Mouse (Mus musculus) liver, embryonic 14.5 days (tissue): ENCODE measurements around the gene Clcf1. TPM values are rescaled to one million over a fixed set of nuclear protein-coding genes. Genes with fewer than 3 reads are reported as not detected.

Experiments used
- ATAC-seq: fragments of 200-750 bp; cut with Nextera tagmentation; 2 replicates; pipeline ENCODE4 v1.8.0; 2017; ENCODE audit warnings: moderate number of reproducible peaks, mild to moderate bottlenecking, moderate library complexity; ENCODE audit not compliant: insufficient read depth
- DNase-seq, 3 experiments: peaks; one replicate each; pipeline ENCODE4 v3.0.0-alpha.2; 2012 to 2013; ENCODE audit warnings: low read depth in 3 of 3, low spot score in 3 of 3
- H3K27ac ChIP-seq: fragments of 300-500 bp; sonication (generic); 2 replicates; pipeline ENCODE4 v1.5.1; 2014; ENCODE audit warnings: moderate library complexity, mild to moderate bottlenecking, control low read depth, inconsistent platforms
- H3K27me3 ChIP-seq: fragments of 300-500 bp; sonication (generic); 2 replicates; pipeline ENCODE4 v1.6.1; 2014; ENCODE audit warnings: mild to moderate bottlenecking, low read length, moderate library complexity; ENCODE audit not compliant: control insufficient read depth, insufficient read depth
- H3K36me3 ChIP-seq: fragments of 300-500 bp; sonication (generic); replicated peaks from 2 replicates; pipeline ENCODE4 v1.6.1; 2014; ENCODE audit warnings: low read depth; ENCODE audit not compliant: control insufficient read depth, insufficient read depth
- H3K4me1 ChIP-seq, 2 experiments: fragments of 200-500 bp in 1 of 2; fragments of 300-500 bp in 1 of 2; sonication (generic) in 1 of 2; replicated peaks; 2 replicates each; pipeline ENCODE4 v1.6.1; 2012 to 2014; ENCODE audit warnings: antibody characterized with exemption in 1 of 2, inconsistent platforms in 1 of 2, low read length in 1 of 2; ENCODE audit not compliant: control insufficient read depth in 2 of 2, insufficient read depth in 2 of 2
- H3K4me2 ChIP-seq: fragments of 300-500 bp; sonication (generic); 2 replicates; pipeline ENCODE4 v1.6.1; 2014; ENCODE audit warnings: low read depth, mild to moderate bottlenecking, control low read depth, moderate library complexity
- H3K4me3 ChIP-seq, 2 experiments: fragments of 200-500 bp in 1 of 2; fragments of 300-500 bp in 1 of 2; sonication (generic) in 1 of 2; 2 replicates each; pipeline ENCODE4 v1.5.1; 2012 to 2014; ENCODE audit warnings: low read depth in 2 of 2, low read length in 2 of 2, mild to moderate bottlenecking in 2 of 2, control low read depth in 1 of 2, inconsistent platforms in 1 of 2, moderate library complexity in 1 of 2; ENCODE audit not compliant: insufficient read depth in 1 of 2
- H3K9ac ChIP-seq: fragments of 300-500 bp; sonication (generic); replicated peaks from 2 replicates; pipeline ENCODE4 v1.6.1; 2014; ENCODE audit warnings: mild to moderate bottlenecking, control low read depth, moderate library complexity
- H3K9me3 ChIP-seq: fragments of 300-500 bp; sonication (generic); 2 replicates; pipeline ENCODE4 v1.6.1; 2016; ENCODE audit warnings: low read length, mixed read lengths; ENCODE audit not compliant: control insufficient read depth
- CTCF ChIP-seq: IDR thresholded peaks from 2 replicates; pipeline ENCODE4 v1.5.1; 2016; ENCODE audit warnings: antibody characterized with exemption, low read depth, control low read depth
- EP300 ChIP-seq: IDR thresholded peaks from 2 replicates; pipeline ENCODE4 v1.6.1; 2016; ENCODE audit warnings: antibody characterized with exemption, low read depth
- WGBS: fragments of 180-500 bp; shearing (Covaris S2); extraction: QIAGEN DNeasy Blood & Tissue Kit; methylation state at CpG from one replicate; pipeline ENCODE4 v1.1.7; 2014; ENCODE audit not compliant: insufficient replicate concordance; 5-methylcytosine and 5-hydroxymethylcytosine counted together
- polyA plus RNA-seq, 2 experiments: library from polyadenylated mRNA; depleted of rRNA in 1 of 2; stranded (reverse) in 1 of 2; unstranded in 1 of 2; fragments of >200 nt; fragmentation: Nextera tagmentation in 1 of 2; extraction: Ambion mirVana in 1 of 2; gene quantifications; 2 replicates each; pipeline versions ENCODE4 v1.2.1 to v1.2.3; 2012 to 2014

Gene Clcf1
- polyA plus RNA-seq, 2 experiments, result 0.43 to 1.1 TPM

- no peak for TF ChIP-seq CTCF
- no peak for TF ChIP-seq EP300
- WGBS, result 14% methylated on average over 1 of the region's 1 CpGs
- Histone ChIP-seq H3K27me3 (peaks cover 43% of the 10 kb centered on the region), H3K4me3 (no peak overlapping the region), H3K4me1 (peaks cover 0 to 11% of the 10 kb centered on the region in 2 experiments; a peak in 3 of 4 replicates), H3K36me3 (no peaks in the 10 kb centered on the region), H3K9ac (no peak overlapping the region), H3K4me2 (no peak overlapping the region), H3K27ac (no peak overlapping the region), H3K9me3 (no peaks in the 10 kb centered on the region)
- ATAC-seq, result no peak
- DNase-seq, result no peak
Observed at GRCm38 (mm10) chr19:4218784-4219183, 4.7 kb downstream of the Clcf1 start.

DNA sequence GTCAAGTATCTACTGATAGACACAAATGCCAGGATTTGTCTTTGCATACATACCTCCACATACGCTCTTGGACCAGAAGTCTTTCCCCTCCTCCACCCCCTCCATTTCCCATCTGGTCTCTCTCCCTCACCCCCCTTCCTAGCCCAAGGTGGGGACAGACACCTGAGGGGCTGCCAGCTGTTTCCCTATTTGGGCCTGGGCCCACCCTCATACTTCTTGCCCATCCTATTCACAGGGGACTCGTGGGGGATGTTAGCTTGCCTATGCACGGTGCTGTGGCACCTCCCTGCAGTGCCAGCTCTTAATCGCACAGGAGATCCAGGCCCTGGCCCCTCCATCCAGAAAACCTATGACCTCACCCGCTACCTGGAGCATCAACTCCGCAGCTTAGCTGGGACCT is 5.9 kb downstream of the Clcf1 start:
- Histone ChIP-seq H3K27ac (no peak overlapping the region), H3K9ac (no peak overlapping the region), H3K4me2 (no peak overlapping the region), H3K4me1 (peaks cover 0 to 10% of the 10 kb centered on the region in 2 experiments; a peak in 3 of 4 replicates), H3K36me3 (no peaks in the 10 kb centered on the region), H3K4me3 (no peak overlapping the region), H3K27me3 (peaks cover 31% of the 10 kb centered on the region), H3K9me3 (no peaks in the 10 kb centered on the region)
- TF ChIP-seq CTCF (no peak), EP300 (no peak)
- WGBS, result 72% methylated on average over 6 of the region's 6 CpGs
- DNase-seq, result no peak
- no peak for ATAC-seq

DNA sequence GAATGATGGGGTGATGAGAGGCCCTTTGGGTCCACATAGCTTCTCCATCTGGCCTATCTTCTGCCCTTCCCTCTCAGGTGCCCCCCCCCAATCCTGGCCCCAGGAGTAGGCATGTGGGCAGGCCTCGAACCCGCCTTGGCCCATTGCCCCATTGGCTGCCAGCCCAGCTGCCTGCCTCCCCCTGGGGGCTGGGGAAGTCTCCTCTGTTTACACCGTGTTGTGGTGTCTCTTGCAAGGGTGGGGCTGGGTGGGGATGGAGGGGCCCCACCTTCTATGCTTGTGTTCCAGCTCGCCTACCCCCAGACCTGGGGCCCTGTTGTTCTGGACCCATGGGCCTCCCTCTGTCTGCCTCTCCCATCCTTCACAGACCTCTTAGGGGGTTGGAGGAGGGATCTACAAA is 6.4 kb downstream of the Clcf1 start:
- Histone ChIP-seq H3K9me3 (no peaks in the 10 kb centered on the region), H3K27me3 (peaks cover 27% of the 10 kb centered on the region), H3K4me3 (no peak overlapping the region), H3K27ac (no peak overlapping the region), H3K9ac (no peak overlapping the region), H3K4me1 (peaks cover 0 to 10% of the 10 kb centered on the region in 2 experiments; a peak in 3 of 4 replicates), H3K36me3 (no peaks in the 10 kb centered on the region), H3K4me2 (no peak overlapping the region)
- TF ChIP-seq CTCF, result no peak
- no peak for TF ChIP-seq EP300
- ATAC-seq, result peak; percentile 15; the same call in 1 of the 2 replicates
- WGBS, result 35% methylated on average over 4 of the region's 4 CpGs
- no peak for DNase-seq

- Histone ChIP-seq H3K9ac (no peak overlapping the region), H3K4me1 (peaks cover 0 to 10% of the 10 kb centered on the region in 2 experiments; a peak in 3 of 4 replicates), H3K9me3 (no peaks in the 10 kb centered on the region), H3K36me3 (no peaks in the 10 kb centered on the region), H3K27ac (no peak overlapping the region), H3K4me3 (no peak overlapping the region), H3K27me3 (peaks cover 19% of the 10 kb centered on the region), H3K4me2 (no peak overlapping the region)
- 28% methylated on average over 14 of the region's 14 CpGs for WGBS
- ATAC-seq, result no peak
- TF ChIP-seq EP300, result no peak
- TF ChIP-seq CTCF, result no peak
- DNase-seq, result no peak
Observed at GRCm38 (mm10) chr19:4220957-4221743, 7.1 kb downstream of the Clcf1 start.

GRCm38 (mm10) chr19:4222165-4222564 is 8.1 kb downstream of the Clcf1 start:
- no peak overlapping the region for H3K4me2 ChIP-seq
- ATAC-seq (no peak), DNase-seq (no peak)
- H3K36me3 ChIP-seq, result no peaks in the 10 kb centered on the region
- no peaks in the 10 kb centered on the region for H3K9me3 ChIP-seq
- no peak overlapping the region for H3K9ac ChIP-seq
- peaks cover 12% of the 10 kb centered on the region for H3K27me3 ChIP-seq
- TF ChIP-seq CTCF (no peak), EP300 (no peak)
- no peak overlapping the region for H3K27ac ChIP-seq
- peaks cover 0 to 8% of the 10 kb centered on the region in 2 experiments; a peak in 3 of 4 replicates for H3K4me1 ChIP-seq
- no peak overlapping the region for H3K4me3 ChIP-seq
- WGBS, result 48% methylated on average over 11 of the region's 11 CpGs
